Mouse (Mus musculus) yolk sac, embryonic 10.5 days (tissue): ENCODE results near the gene Rnf150.

ENCODE experiments used
- DNase-seq: peaks from one replicate; pipeline ENCODE4 v3.0.0-alpha.2; 2017; ENCODE audit warnings: low spot score

Gene Rnf150

DNA sequence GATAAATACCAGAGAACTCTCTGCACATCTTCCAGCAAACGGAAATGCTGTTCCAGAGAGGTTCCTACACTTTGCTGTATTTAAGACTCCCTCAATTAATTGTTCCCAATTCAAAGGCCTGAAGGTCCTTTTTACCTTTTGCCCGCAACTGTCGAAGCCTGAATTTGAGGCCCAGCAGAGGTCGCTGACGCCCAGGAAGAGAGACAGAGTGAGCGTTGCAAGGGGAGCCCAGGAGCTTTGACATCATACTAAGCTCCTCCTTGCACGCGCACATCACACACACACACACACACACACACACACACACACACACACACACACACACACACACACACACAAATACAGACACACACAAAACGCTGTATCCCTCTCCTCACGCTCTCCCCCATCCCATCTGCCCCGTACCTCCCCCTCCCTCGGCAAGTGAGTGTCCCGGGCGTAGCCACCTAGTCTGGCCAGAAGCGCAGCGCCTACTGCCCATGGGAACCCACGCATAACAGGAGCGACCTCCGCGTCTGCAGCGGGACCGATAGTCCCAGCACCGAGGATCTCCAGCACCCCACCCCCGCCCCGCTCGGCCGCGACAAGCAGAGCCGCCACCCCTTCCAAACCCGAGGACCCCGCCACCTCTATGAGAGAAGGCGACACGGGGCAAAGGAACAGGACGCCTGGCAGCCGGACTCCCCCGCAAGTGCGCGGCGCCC is at the start of gene Rnf150:
Rnf150 (plus strand) TSS at position 316 of the 704 bp plus-strand sequence.
- peak; percentile 46 for DNase-seq

- DNase-seq = no peak
Measured at GRCm38 (mm10) chr8:82826135-82827046, 36.8 kb upstream of the Rnf150 start.

- DNase-seq = no peak
Measured at GRCm38 (mm10) chr8:82840415-82840814, 22.7 kb upstream of the Rnf150 start.

GRCm38 (mm10) chr8:82840963-82841362 is 22.2 kb upstream of the Rnf150 start:
- no peak for DNase-seq

- DNase-seq = no peak
Measured at GRCm38 (mm10) chr8:82841520-82842142, 21.5 kb upstream of the Rnf150 start.

GRCm38 (mm10) chr8:82843697-82844096 is 19.5 kb upstream of the Rnf150 start:
- no peak for DNase-seq

- no peak for DNase-seq
Measured at GRCm38 (mm10) chr8:82844413-82844812, 18.7 kb upstream of the Rnf150 start.

- DNase-seq = no peak
Measured at GRCm38 (mm10) chr8:82846098-82846497, 17.1 kb upstream of the Rnf150 start.

- no peak for DNase-seq
Measured at GRCm38 (mm10) chr8:82846730-82847129, 16.4 kb upstream of the Rnf150 start.

DNA sequence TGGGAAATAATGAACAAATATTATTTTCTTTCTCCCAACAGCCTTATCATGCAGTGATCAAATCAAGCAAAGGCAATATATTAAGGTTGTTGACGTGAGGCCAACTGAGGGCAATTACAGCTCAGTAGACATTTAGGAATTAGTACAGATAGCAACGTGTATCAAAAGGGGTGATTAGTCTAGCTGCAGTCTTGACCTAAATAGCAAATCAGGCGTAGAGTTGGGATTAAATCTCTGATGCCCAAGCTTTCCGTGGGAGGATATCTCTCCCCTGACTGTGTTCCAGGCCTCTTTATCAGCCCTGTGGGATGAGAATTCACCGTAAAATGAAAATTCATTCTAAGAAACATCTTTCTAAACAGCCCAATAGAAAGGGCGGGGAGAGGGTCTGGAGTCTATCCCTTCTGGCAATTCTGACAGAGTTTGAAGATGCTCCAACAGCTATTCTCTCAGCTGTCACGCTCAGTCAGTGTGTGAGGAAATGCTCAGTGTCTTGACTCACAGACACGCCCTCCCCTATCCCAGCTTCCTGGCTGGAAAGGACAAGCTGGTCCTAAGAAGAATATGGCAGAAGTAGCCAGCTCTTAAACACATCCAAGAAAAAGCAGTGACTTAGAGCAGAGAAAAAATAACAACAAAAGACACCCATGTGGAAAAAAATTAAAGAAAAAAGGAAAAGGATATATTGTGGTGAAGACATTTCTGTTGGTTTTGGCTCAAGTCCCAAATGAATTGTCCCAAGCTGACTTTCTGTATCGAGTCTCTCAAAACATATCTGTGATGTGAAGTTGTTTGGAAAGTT is 4.4 kb upstream of the Rnf150 start:
- no peak for DNase-seq

DNA sequence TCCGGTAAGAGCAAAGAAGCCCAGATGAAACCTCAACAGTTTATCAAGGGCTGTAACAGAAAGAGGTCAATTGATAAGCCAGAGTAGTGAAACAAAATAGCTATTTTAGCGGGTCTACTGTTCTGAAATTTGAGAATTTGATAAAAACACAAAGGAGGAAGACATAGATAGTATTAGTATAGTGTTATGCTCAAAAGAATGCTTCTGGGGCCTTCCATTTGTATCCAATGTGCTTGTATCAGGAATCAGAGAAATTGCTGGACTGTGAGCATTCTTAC is 3.9 kb upstream of the Rnf150 start:
- DNase-seq = no peak

GRCm38 (mm10) chr8:82863745-82864520 is 777 bp downstream of the Rnf150 start:
- peak; percentile 40 for DNase-seq

- DNase-seq = no peak
Measured at GRCm38 (mm10) chr8:82864521-82864818, 1.3 kb downstream of the Rnf150 start.

DNA sequence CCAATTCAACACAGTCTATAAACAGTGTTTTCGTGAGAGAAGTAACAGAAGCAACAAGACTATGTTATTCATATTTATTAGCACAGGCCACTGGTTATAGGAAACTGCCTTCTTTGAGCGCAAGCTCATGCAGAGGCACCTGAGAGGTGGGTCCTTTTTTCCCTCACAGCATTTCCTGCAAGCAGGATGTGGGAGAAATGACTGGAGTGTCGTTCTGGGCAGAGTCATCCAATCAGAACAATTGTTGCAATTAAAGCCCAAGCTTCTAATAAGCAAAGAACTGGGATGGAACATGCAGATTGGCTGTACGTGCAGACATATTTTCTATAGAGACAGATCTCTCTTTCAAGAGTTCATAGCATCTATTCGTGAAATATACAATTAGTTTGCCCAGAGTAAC is 2.1 kb downstream of the Rnf150 start:
- DNase-seq = no peak

DNA sequence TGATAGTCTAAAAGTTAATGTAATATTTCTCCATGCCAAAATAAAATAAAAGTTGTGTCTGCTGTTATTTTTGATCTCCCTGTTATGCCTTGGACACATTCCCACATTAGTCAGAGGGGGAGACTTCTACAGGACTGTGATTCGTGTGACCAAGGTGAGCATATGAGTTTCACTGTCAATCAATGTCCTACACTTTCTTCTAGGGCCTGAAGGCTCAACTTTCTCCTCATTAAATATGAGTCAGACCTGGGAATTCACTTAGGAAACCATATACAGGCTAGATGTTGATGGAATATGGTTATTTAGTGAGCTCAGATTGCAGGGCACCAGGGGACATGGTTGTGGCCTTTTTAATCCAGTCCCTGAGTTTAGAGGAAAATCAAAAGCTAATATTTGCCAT is 3.1 kb downstream of the Rnf150 start:
- no peak for DNase-seq

- DNase-seq = no peak
Measured at GRCm38 (mm10) chr8:82870840-82871490, 7.8 kb downstream of the Rnf150 start.

DNA sequence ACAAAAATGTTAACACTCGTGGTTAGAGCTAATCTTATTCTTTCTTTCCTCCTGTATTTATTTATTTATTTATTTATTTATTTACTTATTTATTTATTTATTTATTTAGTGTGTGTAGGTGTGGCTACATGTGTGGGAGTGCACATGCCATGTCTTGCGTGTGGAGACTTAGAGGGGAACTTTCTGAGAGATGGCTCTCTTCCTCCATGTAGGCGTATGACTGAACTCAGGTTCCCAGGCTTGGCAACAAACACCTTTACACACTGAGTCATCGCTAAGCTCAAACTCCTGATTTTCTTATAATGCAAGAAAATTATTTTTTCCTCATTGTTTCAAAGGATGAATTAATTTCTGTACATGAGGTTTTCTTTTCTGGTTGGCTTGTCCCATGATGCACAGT is 8.8 kb downstream of the Rnf150 start:
- no peak for DNase-seq

- no peak for DNase-seq
Measured at GRCm38 (mm10) chr8:82874102-82874501, 10.9 kb downstream of the Rnf150 start.

DNA sequence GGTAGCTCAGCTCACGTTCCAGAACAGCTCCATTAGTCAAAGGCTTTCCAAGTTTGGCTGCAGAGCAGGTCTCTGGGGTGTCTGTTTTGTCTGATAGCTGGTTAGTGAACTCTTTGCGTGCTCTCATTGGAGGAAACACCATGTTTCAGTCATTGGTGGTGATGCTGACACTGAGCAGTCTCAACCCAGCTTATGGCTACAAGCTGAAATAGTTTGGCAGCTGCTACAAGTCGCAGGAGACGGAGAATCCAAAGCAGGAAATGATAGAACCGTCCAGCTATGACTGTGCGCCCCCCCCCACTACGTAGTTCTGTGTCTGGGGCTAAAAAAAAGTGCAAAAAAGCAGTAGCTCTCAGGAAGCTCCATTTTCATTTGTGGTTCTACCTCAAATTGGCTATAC is 12.0 kb downstream of the Rnf150 start:
- DNase-seq = no peak

DNA sequence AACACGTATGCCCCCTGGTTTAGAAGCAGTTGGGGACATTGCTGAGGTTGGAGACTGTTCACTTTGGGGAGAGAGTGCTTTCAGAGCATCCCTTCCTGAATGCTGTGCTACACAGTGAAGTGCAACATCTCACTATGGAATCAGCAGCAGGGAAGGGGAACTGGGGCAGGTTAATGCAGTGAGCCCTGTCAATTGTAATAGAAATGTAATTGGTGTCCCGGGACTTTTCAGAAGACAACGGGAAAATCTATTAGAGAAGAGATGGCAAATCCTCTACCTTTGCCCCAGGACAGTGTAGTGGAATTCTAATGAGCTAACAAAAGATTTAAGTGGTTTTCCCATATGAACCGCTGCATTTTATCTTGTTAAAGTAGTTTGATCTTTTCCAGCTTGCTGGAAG is 21.3 kb downstream of the Rnf150 start:
- no peak for DNase-seq

GRCm38 (mm10) chr8:82887234-82887633 is 24.1 kb downstream of the Rnf150 start:
- no peak for DNase-seq
